Mouse (Mus musculus): ENCODE results near the gene Ankrd39.

- TF ChIP-seq CTCF (IDR thresholded peaks at IDR 0.05; ENCODE audit: insufficient read depth, low read length) (no peak), POLR2A (IDR thresholded peaks at IDR 0.05; ENCODE audit: borderline replicate concordance, extremely low read depth, low read depth, low read length) (no peak)
These were observed 21.5 kb downstream of the Ankrd39 start for GRCm38 (mm10) chr1:36525774-36526173.

Measured in lung, adult 2 months (tissue).